Mouse (Mus musculus): ENCODE data around the gene Eif4b. TPM values are rescaled to one million over a fixed set of nuclear protein-coding genes. Genes with fewer than 3 reads are reported as not detected.
A peak's percentile ranks its signal among the peaks of the same experiment; 100 is the strongest.

Gene Eif4b
- polyA plus RNA-seq, 1 experiment from 2014 or later: 107 TPM

- H3K4me3 ChIP-seq (replicated peaks): no peak overlapping the region
- no peak for ATAC-seq (ENCODE audit: insufficient number of reproducible peaks, low FRiP score, low TSS enrichment, low read depth)
- H3K4me1 ChIP-seq: peaks cover 47% of the 10 kb centered on the region
- no peak overlapping the region for H3K4me2 ChIP-seq (replicated peaks)
- WGBS: 69% methylated on average over 8 of the region's 8 CpGs
- no peaks in the 10 kb centered on the region for H3K9me3 ChIP-seq (replicated peaks)
- peak overlapping the region; percentile 99 for H3K27ac ChIP-seq (replicated peaks)
- H3K27me3 ChIP-seq: no peaks in the 10 kb centered on the region
- H3K36me3 ChIP-seq: peaks cover 48% of the 10 kb centered on the region
- H3K9ac ChIP-seq: no peak overlapping the region
Measured at GRCm38 (mm10) chr15:102097147-102097915, 23.8 kb downstream of the Eif4b start.

DNA sequence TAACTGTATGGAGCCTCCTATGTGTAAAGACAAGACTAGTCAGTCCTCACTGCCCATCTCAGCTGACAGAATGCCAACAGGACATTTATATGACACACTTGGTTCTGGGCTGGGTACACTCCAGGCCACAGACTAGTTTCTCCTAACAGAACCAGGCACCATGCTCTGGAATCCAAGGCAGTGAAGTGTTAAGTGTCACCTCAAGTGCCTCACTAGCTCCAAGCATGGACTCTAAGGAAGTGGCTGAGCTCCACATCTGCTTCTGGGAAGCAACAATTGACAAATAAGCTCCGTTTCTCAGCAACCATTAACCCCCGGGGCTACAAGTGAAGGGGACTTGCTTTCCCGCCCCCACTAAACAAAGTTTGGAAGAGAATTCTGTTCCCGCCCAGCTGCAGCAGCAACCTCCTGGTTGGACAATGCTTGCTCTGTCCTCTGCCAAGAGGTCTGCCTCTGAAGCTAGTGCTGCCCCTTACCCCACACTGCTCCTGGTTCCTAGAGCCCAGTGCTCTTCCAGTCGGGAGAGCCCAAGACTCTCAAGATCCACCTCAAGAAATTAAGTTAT, 24.5 kb downstream of the Eif4b start:
- Histone ChIP-seq H3K4me1 (peaks cover 54% of the 10 kb centered on the region), H3K36me3 (peaks cover 40% of the 10 kb centered on the region), H3K4me2 (replicated peaks) (peak overlapping the region; percentile 75), H3K27ac (replicated peaks) (peak overlapping the region; percentile 99), H3K9ac (0 out of 2 replicates have a peak overlapping the region, but pooled peaks have one; percentile 2), H3K4me3 (replicated peaks) (peak overlapping the region; percentile 63), H3K27me3 (no peaks in the 10 kb centered on the region), H3K9me3 (replicated peaks) (no peaks in the 10 kb centered on the region)
- WGBS: 10% methylated on average over 5 of the region's 5 CpGs
- ATAC-seq (ENCODE audit: insufficient number of reproducible peaks, low FRiP score, low TSS enrichment, low read depth): no peak

GRCm38 (mm10) chr15:102099260-102099659, 25.7 kb downstream of the Eif4b start:
- Histone ChIP-seq H3K4me3 (replicated peaks) (peak overlapping the region; percentile 63), H3K4me1 (peaks cover 66% of the 10 kb centered on the region), H3K9ac (0 out of 2 replicates have a peak overlapping the region, but pooled peaks have one; percentile 21), H3K27ac (replicated peaks) (peak overlapping the region; percentile 99), H3K4me2 (replicated peaks) (peak overlapping the region; percentile 75), H3K27me3 (no peaks in the 10 kb centered on the region), H3K9me3 (replicated peaks) (no peaks in the 10 kb centered on the region), H3K36me3 (peaks cover 28% of the 10 kb centered on the region)
- 21% methylated on average over 5 of the region's 5 CpGs for WGBS
- ATAC-seq (ENCODE audit: insufficient number of reproducible peaks, low FRiP score, low TSS enrichment, low read depth): no peak

DNA sequence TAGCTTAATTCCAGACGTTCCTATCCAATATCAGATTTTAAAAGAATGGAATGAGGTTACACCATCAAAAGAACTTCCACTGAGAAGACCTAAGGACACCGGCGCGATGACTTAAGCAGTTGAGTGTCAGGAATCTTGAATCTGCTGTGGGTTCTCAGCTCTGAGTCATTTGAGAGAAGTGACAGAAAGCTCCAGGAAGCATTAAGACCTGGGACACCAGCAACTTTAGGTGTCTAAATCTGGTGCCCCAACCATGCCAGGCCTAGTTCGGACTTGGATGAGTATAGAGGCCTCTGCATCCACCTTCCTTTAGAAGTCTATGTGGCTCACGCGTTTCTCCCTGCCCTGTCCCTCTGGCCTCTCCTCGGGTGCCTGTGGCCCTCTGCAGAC, 26.2 kb downstream of the Eif4b start:
- Histone ChIP-seq H3K4me2 (replicated peaks) (peak overlapping the region; percentile 75), H3K27ac (replicated peaks) (peak overlapping the region; percentile 99), H3K36me3 (peaks cover 23% of the 10 kb centered on the region), H3K27me3 (no peaks in the 10 kb centered on the region), H3K9ac (peak overlapping the region; percentile 50), H3K9me3 (replicated peaks) (no peaks in the 10 kb centered on the region), H3K4me1 (peaks cover 71% of the 10 kb centered on the region), H3K4me3 (replicated peaks) (peak overlapping the region; percentile 63)
- WGBS: 12% methylated on average over 8 of the region's 8 CpGs
- no peak for ATAC-seq (ENCODE audit: insufficient number of reproducible peaks, low FRiP score, low TSS enrichment, low read depth)

DNA sequence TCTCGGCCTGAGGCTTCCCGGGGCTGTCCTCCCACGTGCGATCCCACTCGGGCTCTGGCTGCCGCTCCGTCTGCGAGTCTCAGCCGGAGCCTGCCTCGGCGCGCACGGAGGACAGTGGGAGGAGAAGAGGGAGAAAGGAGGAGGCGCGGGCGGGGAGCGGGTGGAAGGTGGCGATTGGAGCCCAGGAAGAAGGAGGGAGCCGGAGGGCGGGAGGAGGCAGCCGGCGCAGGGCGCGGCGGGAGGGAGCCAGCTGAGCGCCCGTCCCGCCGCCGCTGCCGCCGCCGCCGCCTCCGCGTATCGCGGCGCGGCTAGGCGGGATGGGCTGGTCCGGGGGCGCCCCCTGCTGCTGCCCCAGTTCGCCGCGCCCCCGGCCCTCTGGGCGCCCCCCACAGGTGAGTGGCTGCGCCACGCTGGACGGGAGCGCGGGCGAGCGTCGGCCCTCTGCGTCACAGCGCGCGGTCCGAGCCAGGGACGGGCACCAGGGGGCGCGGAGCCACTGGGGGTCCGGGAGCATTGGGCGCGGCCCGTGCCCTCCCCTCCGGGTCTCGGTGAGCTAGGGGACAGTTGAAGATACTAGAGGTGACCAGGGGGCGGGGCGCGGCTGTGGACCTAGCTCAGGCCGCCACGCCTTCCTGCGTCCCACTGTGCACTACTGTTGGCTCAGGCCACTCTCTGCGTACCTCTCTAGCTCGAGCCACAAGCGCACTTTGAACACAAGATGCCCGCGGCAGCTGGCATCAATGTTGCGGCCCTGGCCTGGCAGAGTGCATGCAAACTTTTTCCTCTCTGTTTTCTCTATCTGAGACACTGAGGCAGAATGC, 26.8 kb downstream of the Eif4b start, which contains the start of gene Tns2:
Gene Tns2 (plus strand): TSS at position 253 of the 821 bp plus-strand sequence.
- under 1% methylated on average over 69 of the region's 82 CpGs for WGBS
- peaks cover 77% of the 10 kb centered on the region for H3K4me1 ChIP-seq
- peak within 1 kb of the TSS; percentile 99 for H3K27ac ChIP-seq (replicated peaks)
- peak within 1 kb of the TSS; percentile 75 for H3K4me2 ChIP-seq (replicated peaks)
- peak within 1 kb of the TSS; percentile 50 for H3K9ac ChIP-seq
- H3K36me3 ChIP-seq: peaks cover 17% of the 10 kb centered on the region
- H3K9me3 ChIP-seq (replicated peaks): no peaks in the 10 kb centered on the region
- no peaks in the 10 kb centered on the region for H3K27me3 ChIP-seq
- H3K4me3 ChIP-seq (replicated peaks): peak within 1 kb of the TSS; percentile 63
- ATAC-seq (ENCODE audit: insufficient number of reproducible peaks, low FRiP score, low TSS enrichment, low read depth): peak; percentile 74

- H3K4me2 ChIP-seq (replicated peaks): peak overlapping the region; percentile 75
- H3K36me3 ChIP-seq: peaks cover 16% of the 10 kb centered on the region
- peak overlapping the region; percentile 99 for H3K27ac ChIP-seq (replicated peaks)
- H3K4me1 ChIP-seq: peaks cover 85% of the 10 kb centered on the region
- peak overlapping the region; percentile 63 for H3K4me3 ChIP-seq (replicated peaks)
- no peaks in the 10 kb centered on the region for H3K27me3 ChIP-seq
- no peaks in the 10 kb centered on the region for H3K9me3 ChIP-seq (replicated peaks)
- ATAC-seq (ENCODE audit: insufficient number of reproducible peaks, low FRiP score, low TSS enrichment, low read depth): peak; percentile 68
- peak overlapping the region; percentile 50 for H3K9ac ChIP-seq
- 15% methylated on average over 10 of the region's 10 CpGs for WGBS
Measured at GRCm38 (mm10) chr15:102100996-102101671, 27.6 kb downstream of the Eif4b start.

DNA sequence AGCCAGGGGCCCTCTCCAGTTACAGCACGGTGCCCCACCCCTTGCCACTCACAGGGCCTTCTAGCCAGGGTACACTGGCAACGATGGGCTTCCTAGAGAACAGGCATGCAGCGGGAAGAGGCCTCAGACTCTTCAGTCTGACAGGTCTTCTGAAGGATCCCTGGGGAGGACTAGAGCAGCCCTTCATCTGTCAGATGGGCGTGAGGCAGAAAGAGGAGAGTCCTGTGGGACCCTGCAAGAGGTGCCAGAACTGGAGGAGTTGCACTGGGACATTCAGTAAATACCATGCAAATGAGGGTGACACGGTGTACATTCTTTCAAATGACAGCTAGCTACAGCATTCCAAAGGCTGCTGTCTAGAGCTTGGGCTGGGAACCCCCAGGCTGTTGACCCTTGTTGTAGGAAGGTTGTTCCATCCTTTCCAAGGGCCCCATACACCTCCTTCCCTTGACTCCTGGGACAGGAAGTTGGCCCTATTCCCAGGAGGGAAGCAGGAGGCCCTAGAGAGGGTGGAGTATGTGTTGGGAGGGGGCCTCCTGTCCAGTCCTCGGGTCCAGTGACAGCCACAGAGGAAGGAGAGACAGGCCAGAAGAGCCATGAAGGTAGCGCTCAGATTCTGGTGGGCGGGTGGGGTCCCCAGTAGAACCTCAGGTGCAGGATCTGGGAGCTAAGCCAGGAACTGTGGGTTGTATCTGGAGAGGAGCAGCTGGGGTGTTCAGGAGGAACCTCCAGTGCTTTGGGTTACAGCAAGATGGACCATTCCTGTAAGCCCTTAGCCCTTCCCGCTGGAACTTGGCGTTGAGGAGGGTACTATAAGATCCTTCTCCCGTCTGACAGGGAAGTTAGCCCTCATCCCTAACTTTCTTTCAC, 28.3 kb downstream of the Eif4b start:
- H3K9ac ChIP-seq: peak overlapping the region; percentile 50; the same call in 1 of the 2 replicates
- ATAC-seq (ENCODE audit: insufficient number of reproducible peaks, low FRiP score, low TSS enrichment, low read depth): no peak
- H3K9me3 ChIP-seq (replicated peaks): no peaks in the 10 kb centered on the region
- peak overlapping the region; percentile 75 for H3K4me2 ChIP-seq (replicated peaks)
- peak overlapping the region; percentile 63 for H3K4me3 ChIP-seq (replicated peaks)
- H3K27ac ChIP-seq (replicated peaks): peak overlapping the region; percentile 99
- peaks cover 17% of the 10 kb centered on the region for H3K36me3 ChIP-seq
- peaks cover 93% of the 10 kb centered on the region for H3K4me1 ChIP-seq
- WGBS: 16% methylated on average over 11 of the region's 11 CpGs
- H3K27me3 ChIP-seq: no peaks in the 10 kb centered on the region

DNA sequence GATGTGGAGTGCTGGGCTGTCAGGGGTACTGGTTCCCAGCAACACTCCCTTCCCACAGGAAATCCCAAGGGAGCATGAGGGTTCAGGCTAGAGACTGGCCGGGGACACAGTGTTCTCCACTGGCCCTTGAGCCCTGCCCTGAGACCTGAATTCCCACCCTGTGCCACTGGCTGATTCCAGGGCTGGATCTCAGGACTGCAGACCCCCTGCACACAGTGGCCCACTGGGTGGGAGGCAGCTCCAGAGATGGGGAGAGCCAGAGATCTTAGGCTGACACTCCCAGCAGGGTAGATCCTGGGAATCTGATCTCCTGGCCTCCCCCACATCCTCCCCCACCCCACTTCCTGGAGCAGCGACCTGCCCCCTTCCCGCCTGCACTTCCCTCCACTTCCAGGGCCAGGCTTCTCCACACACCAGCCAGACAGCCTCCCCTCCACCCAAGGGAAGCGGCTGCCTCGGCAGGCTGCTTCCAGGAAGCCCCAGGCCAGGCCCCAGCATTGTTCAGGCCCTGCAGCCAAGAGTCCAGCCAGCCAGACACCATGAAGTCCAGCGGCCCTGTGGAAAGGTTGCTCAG, 29.1 kb downstream of the Eif4b start:
- 0 out of 2 replicates have a peak, but pooled peaks have one; percentile 1 for ATAC-seq (ENCODE audit: insufficient number of reproducible peaks, low FRiP score, low TSS enrichment, low read depth)
- H3K9me3 ChIP-seq (replicated peaks): no peaks in the 10 kb centered on the region
- WGBS: 12% methylated on average over 6 of the region's 6 CpGs
- H3K9ac ChIP-seq: peak overlapping the region; percentile 47
- H3K4me1 ChIP-seq: peaks cover 93% of the 10 kb centered on the region
- peaks cover 21% of the 10 kb centered on the region for H3K36me3 ChIP-seq
- H3K27me3 ChIP-seq: no peaks in the 10 kb centered on the region
- H3K27ac ChIP-seq (replicated peaks): peak overlapping the region; percentile 99
- H3K4me2 ChIP-seq (replicated peaks): peak overlapping the region; percentile 75
- peak overlapping the region; percentile 63 for H3K4me3 ChIP-seq (replicated peaks)

DNA sequence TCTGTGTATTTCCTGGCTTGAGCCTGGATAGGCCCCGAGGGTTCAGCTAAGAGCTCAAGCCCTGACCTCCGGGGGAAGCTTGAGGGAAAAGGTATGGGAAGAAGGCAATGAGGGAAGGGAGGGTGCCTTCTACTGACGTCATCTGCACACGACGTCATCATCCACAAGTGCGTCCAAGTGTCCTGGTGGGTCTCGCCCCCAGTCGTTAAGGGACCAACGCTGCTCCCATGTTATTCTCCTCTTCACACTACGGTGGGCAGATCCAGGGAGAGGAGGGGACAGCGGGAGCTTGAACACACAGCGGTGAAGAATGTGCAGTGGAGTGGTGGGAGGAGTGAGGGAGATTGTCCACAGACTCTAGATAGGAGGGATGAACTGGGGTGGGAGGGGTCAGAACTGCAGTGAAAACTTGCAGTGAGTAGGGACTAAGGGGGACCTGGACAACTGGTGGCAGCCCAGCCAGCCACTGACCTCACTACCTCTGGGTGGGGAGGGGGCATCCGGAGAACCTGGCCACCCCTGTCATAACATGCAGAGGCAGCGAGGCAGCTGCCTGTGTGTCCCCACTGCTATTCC, 29.9 kb downstream of the Eif4b start:
- peak overlapping the region; percentile 47 for H3K9ac ChIP-seq
- ATAC-seq (ENCODE audit: insufficient number of reproducible peaks, low FRiP score, low TSS enrichment, low read depth): 0 out of 2 replicates have a peak, but pooled peaks have one; percentile 9
- H3K4me3 ChIP-seq (replicated peaks): peak overlapping the region; percentile 63
- H3K9me3 ChIP-seq (replicated peaks): no peaks in the 10 kb centered on the region
- H3K4me1 ChIP-seq: peaks cover 93% of the 10 kb centered on the region
- peak overlapping the region; percentile 75 for H3K4me2 ChIP-seq (replicated peaks)
- no peaks in the 10 kb centered on the region for H3K27me3 ChIP-seq
- H3K36me3 ChIP-seq: peaks cover 28% of the 10 kb centered on the region
- WGBS: 11% methylated on average over 14 of the region's 14 CpGs
- H3K27ac ChIP-seq (replicated peaks): peak overlapping the region; percentile 99
